Mouse (Mus musculus) limb, embryonic 15.5 days (tissue): ENCODE results near the gene Antxr1. TPM values are rescaled to one million over a fixed set of nuclear protein-coding genes. Genes with fewer than 3 reads are reported as not detected.

Experiments used
- ATAC-seq: fragments of 200-750 bp; cut with Nextera tagmentation; 2 replicates; pipeline ENCODE4 v1.8.0; 2017; ENCODE audit warnings: low read depth, moderate TSS enrichment; ENCODE audit not compliant: insufficient number of reproducible peaks, low FRiP score, low TSS enrichment
- H3K27ac ChIP-seq: fragments of 300-500 bp; sonication (generic); 2 replicates; pipeline ENCODE4 v1.5.1; 2015; ENCODE audit warnings: moderate library complexity, mild to moderate bottlenecking, inconsistent platforms
- H3K27me3 ChIP-seq: fragments of 300-500 bp; sonication (generic); 2 replicates; pipeline ENCODE4 v1.6.1; 2015; ENCODE audit warnings: inconsistent platforms
- H3K36me3 ChIP-seq: fragments of 300-500 bp; sonication (generic); 2 replicates; pipeline ENCODE4 v1.6.1; 2015; ENCODE audit warnings: inconsistent platforms
- H3K4me1 ChIP-seq: fragments of 300-500 bp; sonication (generic); 2 replicates; pipeline ENCODE4 v1.6.1; 2015; ENCODE audit warnings: inconsistent platforms
- H3K4me2 ChIP-seq: fragments of 300-500 bp; sonication (generic); 2 replicates; pipeline ENCODE4 v1.6.1; 2015; ENCODE audit warnings: mild to moderate bottlenecking, inconsistent platforms
- H3K4me3 ChIP-seq: fragments of 300-500 bp; sonication (generic); 2 replicates; pipeline ENCODE4 v1.5.1; 2015; ENCODE audit warnings: mild to moderate bottlenecking, inconsistent platforms
- H3K9ac ChIP-seq: fragments of 300-500 bp; sonication (generic); 2 replicates; pipeline ENCODE4 v1.6.1; 2015; ENCODE audit warnings: inconsistent platforms
- H3K9me3 ChIP-seq: fragments of 300-500 bp; sonication (generic); 2 replicates; pipeline ENCODE4 v1.6.1; 2016; ENCODE audit warnings: inconsistent platforms
- WGBS: fragments of 180-500 bp; shearing (Covaris S2); methylation state at CpG from one replicate; pipeline ENCODE4 v1.1.7; 2015; 5-methylcytosine and 5-hydroxymethylcytosine counted together
- polyA plus RNA-seq: library from polyadenylated mRNA; unstranded; fragments of >200 nt; fragmentation: Nextera tagmentation; extraction: Ambion mirVana; gene quantifications from 2 replicates; pipeline ENCODE4 v1.2.1, GENCODE M21; 2015

Antxr1 gene
- polyA plus RNA-seq, 1 experiment from 2014 or later, result 21.7 TPM

DNA sequence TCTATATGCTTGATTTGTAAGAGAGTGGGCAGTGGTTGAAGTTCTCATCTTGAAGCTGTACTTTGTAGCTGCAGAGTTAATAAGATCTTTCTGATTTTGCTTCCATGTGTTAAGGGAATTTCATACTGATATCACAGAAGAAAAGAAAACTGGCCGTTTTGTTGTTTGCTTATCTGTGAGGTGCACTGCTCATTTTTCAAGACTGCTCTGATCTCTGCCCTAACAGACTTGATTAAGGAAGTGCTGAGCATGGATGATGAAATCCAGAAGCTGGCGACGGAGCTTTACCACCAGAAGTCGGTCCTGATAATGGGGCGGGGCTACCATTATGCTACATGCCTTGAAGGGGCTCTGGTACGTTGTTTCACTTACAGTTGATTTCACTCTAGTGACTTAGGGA, 250.6 kb downstream of the Antxr1 start:
- Histone ChIP-seq H3K27ac (no peak overlapping the region), H3K4me3 (no peak overlapping the region), H3K36me3 (peaks cover 93% of the 10 kb centered on the region), H3K9ac (no peak overlapping the region), H3K4me2 (no peak overlapping the region), H3K9me3 (no peaks in the 10 kb centered on the region), H3K27me3 (no peaks in the 10 kb centered on the region), H3K4me1 (no peaks in the 10 kb centered on the region)
- 72% methylated on average over 6 of the region's 6 CpGs for whole genome bisulfite sequencing
- no peak for ATAC-seq

Other genes with a start within 250 kb of the Antxr1 start
- 0.44 and 0.97 TPM in 2 replicates for gene D6Ertd527e, start 231.1 kb downstream of the Antxr1 start, polyA plus RNA-seq
- not detected in 2 replicates for gene Gkn1, start 15.1 kb upstream of the Antxr1 start, polyA plus RNA-seq
- gene Gkn2, start 37.5 kb upstream of the Antxr1 start, polyA plus RNA-seq, result not detected in 2 replicates
- 1.5 and 2.5 TPM in 2 replicates for gene Gkn3, start 53.1 kb upstream of the Antxr1 start, polyA plus RNA-seq
- gene Bmp10, start 93.2 kb upstream of the Antxr1 start, polyA plus RNA-seq, result not detected in 2 replicates
- 7.6 and 8.4 TPM in 2 replicates for gene Arhgap25, start 197.4 kb upstream of the Antxr1 start, polyA plus RNA-seq